Mouse (Mus musculus) lung, embryonic 14.5 days (tissue): ENCODE measurements around the gene Fam219a. TPM values are rescaled to one million over a fixed set of nuclear protein-coding genes. Genes with fewer than 3 reads are reported as not detected.

Experiments
- ATAC-seq: fragments of 200-750 bp; cut with Nextera tagmentation; 2 replicates; pipeline ENCODE4 v1.8.0; 2017; ENCODE audit warnings: mild to moderate bottlenecking, moderate TSS enrichment, moderate library complexity; ENCODE audit not compliant: insufficient read depth
- DNase-seq: peaks from one replicate; pipeline ENCODE4 v3.0.0-alpha.2; 2015
- H3K27ac ChIP-seq: fragments of 300-500 bp; sonication (generic); 2 replicates; pipeline ENCODE4 v1.5.1; 2014; ENCODE audit warnings: low read depth, mild to moderate bottlenecking, moderate library complexity
- H3K27me3 ChIP-seq: fragments of 300-500 bp; sonication (generic); 2 replicates; pipeline ENCODE4 v1.6.1; 2014; ENCODE audit warnings: low read length, control low read depth; ENCODE audit not compliant: insufficient read depth
- H3K36me3 ChIP-seq: fragments of 300-500 bp; sonication (generic); 2 replicates; pipeline ENCODE4 v1.6.1; 2014; ENCODE audit warnings: control low read depth; ENCODE audit not compliant: insufficient read depth
- H3K4me1 ChIP-seq: fragments of 300-500 bp; sonication (generic); 2 replicates; pipeline ENCODE4 v1.6.1; 2014; ENCODE audit warnings: antibody characterized with exemption, control low read depth; ENCODE audit not compliant: insufficient read depth
- H3K4me2 ChIP-seq: fragments of 300-500 bp; sonication (generic); 2 replicates; pipeline ENCODE4 v1.6.1; 2014; ENCODE audit warnings: mild to moderate bottlenecking
- H3K4me3 ChIP-seq: fragments of 300-500 bp; sonication (generic); 2 replicates; pipeline ENCODE4 v1.5.1; 2014; ENCODE audit warnings: low read depth, low read length
- H3K9ac ChIP-seq: fragments of 300-500 bp; sonication (generic); 2 replicates; pipeline ENCODE4 v1.6.1; 2014
- H3K9me3 ChIP-seq: fragments of 300-500 bp; sonication (generic); 2 replicates; pipeline ENCODE4 v1.6.1; 2016; ENCODE audit warnings: low read depth, low read length, control low read depth
- CTCF ChIP-seq: IDR thresholded peaks from 2 replicates; pipeline ENCODE4 v1.5.1; 2016; ENCODE audit warnings: antibody characterized with exemption, low read depth
- WGBS: fragments of 180-500 bp; shearing (Covaris S2); extraction: QIAGEN DNeasy Blood & Tissue Kit; methylation state at CpG from one replicate; pipeline ENCODE4 v1.1.7; 2014; 5-methylcytosine and 5-hydroxymethylcytosine counted together
- polyA plus RNA-seq: library from polyadenylated mRNA; unstranded; fragments of >200 nt; fragmentation: Nextera tagmentation; extraction: Ambion mirVana; gene quantifications from 2 replicates; pipeline ENCODE4 v1.2.1, GENCODE M21; 2014

The Fam219a gene
- polyA plus RNA-seq, 1 experiment from 2014 or later: 2.0 TPM

DNA sequence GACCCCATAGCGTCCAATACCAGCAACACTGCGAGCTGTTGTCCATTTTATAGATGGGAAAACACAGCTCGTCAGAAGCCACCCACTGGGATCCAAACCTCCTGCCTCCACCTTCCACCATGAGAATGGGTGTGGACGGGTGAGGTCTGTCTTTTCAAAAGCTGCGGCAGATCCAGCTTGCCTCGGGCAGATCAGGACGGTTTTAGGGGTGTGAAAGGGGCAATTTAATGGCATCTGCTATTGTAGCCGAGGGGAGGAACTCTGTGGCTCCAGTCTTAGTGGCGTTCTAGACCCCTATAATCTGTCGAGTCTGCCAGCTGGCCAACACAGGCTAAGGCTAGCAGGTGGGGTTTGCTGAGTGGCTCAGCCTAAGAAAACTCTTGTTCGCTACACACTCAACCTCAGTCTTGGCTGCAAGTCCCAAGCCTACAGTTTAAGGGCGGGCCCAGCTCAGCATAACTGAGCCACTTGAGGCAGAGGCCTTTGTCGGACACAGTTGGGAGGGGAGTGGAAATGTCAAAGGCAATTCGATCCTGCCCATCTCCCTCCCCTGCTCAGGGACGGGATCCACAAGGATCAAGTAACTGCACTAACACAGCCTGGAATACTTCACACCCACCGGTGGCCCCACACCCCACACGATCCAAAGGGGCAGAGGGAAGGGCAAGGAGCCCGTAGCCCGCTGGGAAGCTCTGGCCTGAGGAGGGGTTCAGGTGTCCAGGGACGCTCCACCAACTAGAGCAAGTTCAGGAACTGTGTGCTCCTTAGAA lies 67.0 kb downstream of the Fam219a start:
- Histone ChIP-seq H3K4me1 (peaks cover 21% of the 10 kb centered on the region), H3K9ac (peak overlapping the region; percentile 35; the same call in 1 of the 2 replicates), H3K27ac (0 out of 2 replicates have a peak overlapping the region, but pooled peaks have one; percentile 10), H3K4me2 (peak overlapping the region; percentile 76), H3K27me3 (peaks cover 46% of the 10 kb centered on the region), H3K36me3 (no peaks in the 10 kb centered on the region), H3K4me3 (peak overlapping the region; percentile 41), H3K9me3 (no peaks in the 10 kb centered on the region)
- ATAC-seq: peak; percentile 50
- 11% methylated on average over 20 of the region's 20 CpGs for WGBS
- peak; percentile 66 for DNase-seq
- TF ChIP-seq CTCF: no peak

DNA sequence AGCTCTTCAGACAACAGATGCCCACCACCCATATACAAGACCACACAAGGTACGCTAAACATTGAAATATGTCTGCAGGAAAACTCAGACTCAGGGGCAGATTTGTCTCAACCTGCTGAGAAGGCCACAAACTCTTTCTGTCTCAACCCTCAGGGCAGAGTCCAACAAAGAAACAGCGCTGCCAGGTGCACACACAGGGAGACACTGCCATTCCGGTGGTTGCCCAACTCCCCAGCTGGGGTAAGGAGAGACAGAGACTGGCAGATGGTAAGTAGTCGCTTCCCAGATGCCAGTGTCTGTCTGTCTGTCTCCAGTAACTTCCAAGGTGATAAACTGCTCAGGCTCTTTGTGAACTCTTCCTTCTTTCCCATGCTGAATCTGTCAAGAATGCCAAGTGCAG lies 68.6 kb downstream of the Fam219a start:
- TF ChIP-seq CTCF: no peak
- Histone ChIP-seq H3K9me3 (no peaks in the 10 kb centered on the region), H3K4me1 (peaks cover 21% of the 10 kb centered on the region), H3K36me3 (no peaks in the 10 kb centered on the region), H3K27me3 (peaks cover 59% of the 10 kb centered on the region), H3K9ac (no peak overlapping the region), H3K4me3 (no peak overlapping the region), H3K4me2 (no peak overlapping the region), H3K27ac (no peak overlapping the region)
- WGBS: 78% methylated on average over 4 of the region's 4 CpGs
- no peak for DNase-seq
- no peak for ATAC-seq

DNA sequence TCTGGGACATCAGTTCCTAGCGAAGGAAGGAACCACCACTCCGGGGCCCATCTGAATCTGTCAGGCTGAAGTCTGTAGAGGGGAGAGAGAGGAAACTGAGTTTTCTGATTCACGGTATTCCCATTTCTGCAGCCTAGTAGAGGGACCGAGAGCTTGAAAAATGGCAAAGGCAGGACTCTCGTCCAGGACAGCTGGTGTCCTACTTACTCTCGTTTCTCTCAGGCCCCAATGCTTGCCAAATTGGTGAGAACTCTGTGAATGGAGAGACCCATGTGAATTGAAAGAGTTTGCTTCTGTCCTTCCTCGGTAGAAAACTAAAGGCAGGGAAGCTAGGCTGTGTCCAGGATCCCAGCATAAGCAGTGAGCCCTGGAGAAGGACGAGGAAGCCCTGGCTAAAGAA lies 69.7 kb downstream of the Fam219a start:
- ATAC-seq (no peak), DNase-seq (no peak)
- TF ChIP-seq CTCF: no peak
- WGBS: 64% methylated on average over 8 of the region's 8 CpGs
- H3K36me3 ChIP-seq: no peaks in the 10 kb centered on the region
- peaks cover 59% of the 10 kb centered on the region for H3K27me3 ChIP-seq
- no peak overlapping the region for H3K9ac ChIP-seq
- peaks cover 21% of the 10 kb centered on the region for H3K4me1 ChIP-seq
- H3K4me2 ChIP-seq: no peak overlapping the region
- H3K4me3 ChIP-seq: no peak overlapping the region
- H3K27ac ChIP-seq: no peak overlapping the region
- no peaks in the 10 kb centered on the region for H3K9me3 ChIP-seq

DNA sequence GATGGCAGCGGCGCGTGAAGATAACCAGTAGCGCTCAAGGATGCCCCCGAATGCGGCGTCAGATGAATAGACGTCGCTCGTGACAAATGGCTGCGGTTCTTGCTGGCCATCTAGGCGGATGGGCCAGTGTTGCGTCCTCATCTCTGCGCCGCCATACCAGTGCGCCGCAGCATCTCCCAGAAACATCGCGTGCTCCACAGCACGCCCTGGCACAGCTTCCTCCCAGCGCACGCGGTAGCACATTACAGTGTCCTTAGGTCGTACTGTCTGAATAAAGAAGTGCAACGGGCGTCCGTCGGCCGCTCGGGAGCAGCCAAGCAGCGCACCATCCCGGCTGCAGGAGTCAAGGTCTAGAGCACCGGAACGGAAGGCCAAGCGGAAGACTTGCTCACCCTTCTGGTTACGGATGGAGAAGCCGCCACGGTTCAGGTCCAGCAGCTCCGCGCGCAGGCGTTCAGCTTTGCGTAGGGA lies 70.4 kb downstream of the Fam219a start:
- TF ChIP-seq CTCF: no peak
- Histone ChIP-seq H3K27me3 (peaks cover 59% of the 10 kb centered on the region), H3K4me3 (peak overlapping the region; percentile 32), H3K4me2 (peak overlapping the region; percentile 60), H3K36me3 (no peaks in the 10 kb centered on the region), H3K27ac (no peak overlapping the region), H3K9ac (no peak overlapping the region), H3K9me3 (no peaks in the 10 kb centered on the region), H3K4me1 (peaks cover 21% of the 10 kb centered on the region)
- DNase-seq: peak; percentile 44
- ATAC-seq: no peak
- WGBS: 3% methylated on average over 43 of the region's 43 CpGs

DNA sequence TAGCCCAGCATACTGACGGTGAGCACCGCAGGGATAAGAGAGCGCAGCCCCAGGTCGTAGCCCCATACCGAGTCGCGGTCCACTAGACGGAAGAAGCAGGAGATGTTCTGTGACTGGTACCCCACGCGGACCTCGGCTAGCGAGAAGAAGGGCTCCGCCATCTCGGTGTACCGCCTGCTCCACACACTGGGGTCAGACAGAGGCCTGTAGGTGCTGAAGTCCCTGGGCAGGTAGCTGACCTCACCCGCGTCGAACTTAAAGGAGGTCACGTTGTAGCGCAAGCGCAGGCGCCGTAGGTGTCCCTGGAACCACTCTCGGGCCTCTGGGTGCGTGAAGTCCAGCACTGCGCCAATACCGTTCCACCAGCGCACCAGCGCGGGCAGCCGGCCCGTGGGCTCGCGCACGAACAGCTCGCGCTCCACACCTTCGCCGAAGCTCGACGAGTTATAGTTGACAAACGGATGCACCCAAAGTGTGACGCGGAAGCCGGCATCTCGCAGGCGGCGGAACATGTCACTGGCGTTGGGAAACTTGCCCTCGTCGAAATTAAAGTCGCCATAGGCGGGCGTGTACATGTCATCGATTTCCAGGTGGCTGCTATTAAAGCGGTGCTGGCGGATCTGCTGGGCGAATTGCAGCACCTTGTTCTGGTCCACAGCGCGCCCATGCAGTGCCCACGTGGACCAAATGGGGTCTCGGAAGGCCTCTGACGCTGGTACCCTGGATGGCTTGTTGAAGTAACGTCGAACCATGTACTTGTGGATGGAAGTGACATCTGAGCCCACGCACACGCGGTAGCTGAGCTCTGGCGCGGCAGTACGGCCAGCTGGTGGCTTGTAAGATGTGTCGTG lies 71.1 kb downstream of the Fam219a start:
- no peak overlapping the region for H3K9ac ChIP-seq

DNA sequence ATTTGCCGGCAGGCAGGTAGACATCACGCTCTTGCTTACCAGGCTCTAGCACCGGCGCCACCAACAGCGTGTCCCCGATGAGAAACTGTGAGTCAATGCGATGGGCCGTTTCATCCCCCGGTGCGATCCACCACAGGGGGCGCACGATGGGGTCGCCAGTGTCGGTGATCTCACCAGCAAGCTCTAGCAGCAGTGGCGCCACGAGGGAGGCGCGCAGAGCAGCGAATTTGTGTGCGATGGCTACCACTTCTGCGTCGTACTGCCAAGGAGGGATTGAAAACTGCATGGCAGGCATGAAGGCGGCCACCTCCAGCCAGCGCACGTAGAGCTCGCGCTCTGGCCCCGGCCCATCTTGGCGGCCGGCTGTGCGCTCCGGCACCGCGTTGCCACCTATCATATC lies 71.8 kb downstream of the Fam219a start:
- H3K4me3 ChIP-seq: peak overlapping the region; percentile 32
- peak overlapping the region; percentile 60 for H3K4me2 ChIP-seq
- peaks cover 20% of the 10 kb centered on the region for H3K4me1 ChIP-seq
- H3K9ac ChIP-seq: no peak overlapping the region
- peaks cover 59% of the 10 kb centered on the region for H3K27me3 ChIP-seq
- peak; percentile 80 for TF ChIP-seq CTCF
- 0 out of 2 replicates have a peak, but pooled peaks have one; percentile 10 for ATAC-seq
- no peak overlapping the region for H3K27ac ChIP-seq
- H3K36me3 ChIP-seq: no peaks in the 10 kb centered on the region
- under 1% methylated on average over 34 of the region's 34 CpGs for WGBS
- peak; percentile 79 for DNase-seq
- H3K9me3 ChIP-seq: no peaks in the 10 kb centered on the region

More for the DNA sequence above, 71.1 kb downstream of the Fam219a start:
- H3K4me1 ChIP-seq: peaks cover 21% of the 10 kb centered on the region
- peaks cover 59% of the 10 kb centered on the region for H3K27me3 ChIP-seq
- no peak for TF ChIP-seq CTCF
- WGBS: 5% methylated on average over 72 of the region's 72 CpGs
- ATAC-seq (no peak), DNase-seq (peak; percentile 28)
- no peaks in the 10 kb centered on the region for H3K36me3 ChIP-seq
- no peaks in the 10 kb centered on the region for H3K9me3 ChIP-seq
- no peak overlapping the region for H3K27ac ChIP-seq
- H3K4me3 ChIP-seq: peak overlapping the region; percentile 32
- peak overlapping the region; percentile 60 for H3K4me2 ChIP-seq

DNA sequence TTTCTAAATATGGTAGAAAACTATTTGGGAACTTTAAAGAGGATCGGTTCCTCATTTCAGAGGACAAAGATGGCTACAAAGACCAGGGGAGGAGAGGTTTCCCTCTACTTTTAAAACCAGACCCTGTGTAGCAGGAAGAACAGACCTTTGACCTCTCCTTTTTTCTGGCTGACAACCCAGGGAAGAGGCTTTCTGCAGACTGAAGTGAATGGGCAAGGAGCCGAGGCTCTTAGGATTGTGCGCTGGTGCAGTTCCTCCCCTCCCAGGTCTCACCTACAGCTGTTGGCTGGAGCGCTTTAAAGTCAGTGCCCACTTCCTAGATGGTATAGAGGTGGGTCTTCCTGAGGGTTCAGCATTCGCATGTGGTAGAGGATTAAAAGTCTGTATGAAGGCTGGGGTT lies 72.3 kb downstream of the Fam219a start:
- peaks cover 59% of the 10 kb centered on the region for H3K27me3 ChIP-seq
- no peak overlapping the region for H3K4me2 ChIP-seq
- no peak overlapping the region for H3K27ac ChIP-seq
- TF ChIP-seq CTCF: no peak
- peaks cover 14% of the 10 kb centered on the region for H3K4me1 ChIP-seq
- no peak overlapping the region for H3K4me3 ChIP-seq
- H3K36me3 ChIP-seq: no peaks in the 10 kb centered on the region
- ATAC-seq (no peak), DNase-seq (no peak)
- 56% methylated on average over 5 of the region's 5 CpGs for WGBS
- H3K9me3 ChIP-seq: no peaks in the 10 kb centered on the region
- no peak overlapping the region for H3K9ac ChIP-seq
